Mouse (Mus musculus): ENCODE results near the gene B3galnt1. TPM values are rescaled to one million over a fixed set of nuclear protein-coding genes. Genes with fewer than 3 reads are reported as not detected.
A peak's percentile ranks its signal among the peaks of the same experiment; 100 is the strongest.

The B3galnt1 gene
- polyA plus RNA-seq, 1 experiment from 2014 or later = 103 TPM

- Histone ChIP-seq H3K27ac (ENCODE audit: low read length) (no peak overlapping the region), H3K9ac (replicated peaks; ENCODE audit: low read depth, low read length) (no peak overlapping the region), H3K4me3 (replicated peaks; ENCODE audit: low read length) (no peak overlapping the region), H3K36me3 (ENCODE audit: control insufficient read depth, insufficient read depth) (no peaks in the 10 kb centered on the region), H3K9me3 (ENCODE audit: control insufficient read depth, low read length) (no peaks in the 10 kb centered on the region), H3K4me2 (ENCODE audit: low read length) (no peak overlapping the region), H3K4me1 (replicated peaks; ENCODE audit: control insufficient read depth, insufficient read depth, low read length) (no peaks in the 10 kb centered on the region), H3K27me3 (replicated peaks; ENCODE audit: control insufficient read depth, insufficient read depth, low read length) (no peaks in the 10 kb centered on the region)
- 81% methylated on average over 1 of the region's 1 CpGs for WGBS
- no peak for ATAC-seq
Observed at GRCm38 (mm10) chr3:69606923-69607322, 8.2 kb upstream of the B3galnt1 start.

GRCm38 (mm10) chr3:69599166-69599500 is 373 bp upstream of the B3galnt1 start:
- 3% methylated on average over 5 of the region's 5 CpGs for WGBS
- H3K4me2 ChIP-seq (ENCODE audit: low read length) = peak overlapping the region; percentile 77
- H3K27ac ChIP-seq (ENCODE audit: low read length) = peak overlapping the region; percentile 76
- H3K36me3 ChIP-seq (ENCODE audit: control insufficient read depth, insufficient read depth) = no peaks in the 10 kb centered on the region
- H3K27me3 ChIP-seq (replicated peaks; ENCODE audit: control insufficient read depth, insufficient read depth, low read length) = no peaks in the 10 kb centered on the region
- peak overlapping the region; percentile 83 for H3K4me3 ChIP-seq (replicated peaks; ENCODE audit: low read length)
- H3K9me3 ChIP-seq (ENCODE audit: control insufficient read depth, low read length) = no peaks in the 10 kb centered on the region
- peak overlapping the region; percentile 93 for H3K9ac ChIP-seq (replicated peaks; ENCODE audit: low read depth, low read length)
- H3K4me1 ChIP-seq (replicated peaks; ENCODE audit: control insufficient read depth, insufficient read depth, low read length) = peaks cover 26% of the 10 kb centered on the region
- no peak; the same call in 1 of the 2 replicates for ATAC-seq

GRCm38 (mm10) chr3:69597816-69598215 is 944 bp downstream of the B3galnt1 start:
- peak overlapping the region; percentile 76 for H3K27ac ChIP-seq (ENCODE audit: low read length)
- ATAC-seq = 0 out of 2 replicates have a peak, but pooled peaks have one; percentile 2
- H3K4me3 ChIP-seq (replicated peaks; ENCODE audit: low read length) = peak overlapping the region; percentile 83
- peaks cover 26% of the 10 kb centered on the region for H3K4me1 ChIP-seq (replicated peaks; ENCODE audit: control insufficient read depth, insufficient read depth, low read length)
- H3K36me3 ChIP-seq (ENCODE audit: control insufficient read depth, insufficient read depth) = no peaks in the 10 kb centered on the region
- no peaks in the 10 kb centered on the region for H3K27me3 ChIP-seq (replicated peaks; ENCODE audit: control insufficient read depth, insufficient read depth, low read length)
- peak overlapping the region; percentile 93 for H3K9ac ChIP-seq (replicated peaks; ENCODE audit: low read depth, low read length)
- no peaks in the 10 kb centered on the region for H3K9me3 ChIP-seq (ENCODE audit: control insufficient read depth, low read length)
- 4% methylated on average over 7 of the region's 7 CpGs for WGBS
- peak overlapping the region; percentile 77 for H3K4me2 ChIP-seq (ENCODE audit: low read length)

- Histone ChIP-seq H3K36me3 (ENCODE audit: control insufficient read depth, insufficient read depth) (no peaks in the 10 kb centered on the region), H3K27me3 (replicated peaks; ENCODE audit: control insufficient read depth, insufficient read depth, low read length) (no peaks in the 10 kb centered on the region), H3K4me2 (ENCODE audit: low read length) (peak overlapping the region; percentile 77), H3K4me1 (replicated peaks; ENCODE audit: control insufficient read depth, insufficient read depth, low read length) (peaks cover 26% of the 10 kb centered on the region), H3K9ac (replicated peaks; ENCODE audit: low read depth, low read length) (peak overlapping the region; percentile 93; the same call in 1 of the 2 replicates), H3K27ac (ENCODE audit: low read length) (no peak overlapping the region), H3K9me3 (ENCODE audit: control insufficient read depth, low read length) (no peaks in the 10 kb centered on the region), H3K4me3 (replicated peaks; ENCODE audit: low read length) (peak overlapping the region; percentile 83)
- 85% methylated on average over 6 of the region's 6 CpGs for WGBS
- no peak for ATAC-seq
Observed at GRCm38 (mm10) chr3:69597211-69597610, 1.5 kb downstream of the B3galnt1 start.

GRCm38 (mm10) chr3:69596116-69596515 is 2.6 kb downstream of the B3galnt1 start:
- no peak for ATAC-seq
- peaks cover 26% of the 10 kb centered on the region for H3K4me1 ChIP-seq (replicated peaks; ENCODE audit: control insufficient read depth, insufficient read depth, low read length)
- no peaks in the 10 kb centered on the region for H3K9me3 ChIP-seq (ENCODE audit: control insufficient read depth, low read length)
- H3K4me2 ChIP-seq (ENCODE audit: low read length) = no peak overlapping the region
- H3K27ac ChIP-seq (ENCODE audit: low read length) = no peak overlapping the region
- WGBS = 92% methylated on average over 3 of the region's 3 CpGs
- no peaks in the 10 kb centered on the region for H3K36me3 ChIP-seq (ENCODE audit: control insufficient read depth, insufficient read depth)
- no peak overlapping the region for H3K4me3 ChIP-seq (replicated peaks; ENCODE audit: low read length)
- H3K27me3 ChIP-seq (replicated peaks; ENCODE audit: control insufficient read depth, insufficient read depth, low read length) = no peaks in the 10 kb centered on the region
- H3K9ac ChIP-seq (replicated peaks; ENCODE audit: low read depth, low read length) = no peak overlapping the region

- no peak overlapping the region for H3K4me3 ChIP-seq (replicated peaks; ENCODE audit: low read length)
- no peaks in the 10 kb centered on the region for H3K27me3 ChIP-seq (replicated peaks; ENCODE audit: control insufficient read depth, insufficient read depth, low read length)
- ATAC-seq = no peak
- no peak overlapping the region for H3K27ac ChIP-seq (ENCODE audit: low read length)
- no peaks in the 10 kb centered on the region for H3K9me3 ChIP-seq (ENCODE audit: control insufficient read depth, low read length)
- WGBS = 73% methylated on average over 9 of the region's 9 CpGs
- H3K4me2 ChIP-seq (ENCODE audit: low read length) = no peak overlapping the region
- peaks cover 26% of the 10 kb centered on the region for H3K4me1 ChIP-seq (replicated peaks; ENCODE audit: control insufficient read depth, insufficient read depth, low read length)
- no peaks in the 10 kb centered on the region for H3K36me3 ChIP-seq (ENCODE audit: control insufficient read depth, insufficient read depth)
- H3K9ac ChIP-seq (replicated peaks; ENCODE audit: low read depth, low read length) = no peak overlapping the region
Observed at GRCm38 (mm10) chr3:69594071-69594470, 4.7 kb downstream of the B3galnt1 start.

- Histone ChIP-seq H3K9me3 (ENCODE audit: control insufficient read depth, low read length) (no peaks in the 10 kb centered on the region), H3K36me3 (ENCODE audit: control insufficient read depth, insufficient read depth) (no peaks in the 10 kb centered on the region), H3K9ac (replicated peaks; ENCODE audit: low read depth, low read length) (no peak overlapping the region), H3K4me1 (replicated peaks; ENCODE audit: control insufficient read depth, insufficient read depth, low read length) (peaks cover 26% of the 10 kb centered on the region), H3K27me3 (replicated peaks; ENCODE audit: control insufficient read depth, insufficient read depth, low read length) (no peaks in the 10 kb centered on the region), H3K4me3 (replicated peaks; ENCODE audit: low read length) (no peak overlapping the region), H3K4me2 (ENCODE audit: low read length) (no peak overlapping the region), H3K27ac (ENCODE audit: low read length) (no peak overlapping the region)
- WGBS = 94% methylated on average over 8 of the region's 8 CpGs
- no peak for ATAC-seq
Observed at GRCm38 (mm10) chr3:69593426-69593825, 5.3 kb downstream of the B3galnt1 start.

GRCm38 (mm10) chr3:69588101-69588760 is 10.5 kb downstream of the B3galnt1 start:
- Histone ChIP-seq H3K9ac (replicated peaks; ENCODE audit: low read depth, low read length) (no peak overlapping the region), H3K4me2 (ENCODE audit: low read length) (no peak overlapping the region), H3K4me1 (replicated peaks; ENCODE audit: control insufficient read depth, insufficient read depth, low read length) (no peaks in the 10 kb centered on the region), H3K27me3 (replicated peaks; ENCODE audit: control insufficient read depth, insufficient read depth, low read length) (no peaks in the 10 kb centered on the region), H3K4me3 (replicated peaks; ENCODE audit: low read length) (no peak overlapping the region), H3K27ac (ENCODE audit: low read length) (no peak overlapping the region), H3K9me3 (ENCODE audit: control insufficient read depth, low read length) (no peaks in the 10 kb centered on the region), H3K36me3 (ENCODE audit: control insufficient read depth, insufficient read depth) (no peaks in the 10 kb centered on the region)
- ATAC-seq = no peak
- WGBS = 46% methylated on average over 10 of the region's 10 CpGs

- Histone ChIP-seq H3K27ac (ENCODE audit: low read length) (no peak overlapping the region), H3K4me3 (replicated peaks; ENCODE audit: low read length) (no peak overlapping the region), H3K36me3 (ENCODE audit: control insufficient read depth, insufficient read depth) (no peaks in the 10 kb centered on the region; the same call in 1 of the 2 replicates), H3K4me2 (ENCODE audit: low read length) (no peak overlapping the region), H3K27me3 (replicated peaks; ENCODE audit: control insufficient read depth, insufficient read depth, low read length) (no peaks in the 10 kb centered on the region), H3K9ac (replicated peaks; ENCODE audit: low read depth, low read length) (no peak overlapping the region), H3K9me3 (ENCODE audit: control insufficient read depth, low read length) (no peaks in the 10 kb centered on the region), H3K4me1 (replicated peaks; ENCODE audit: control insufficient read depth, insufficient read depth, low read length) (no peaks in the 10 kb centered on the region)
- ATAC-seq = no peak
- 97% methylated on average over 1 of the region's 1 CpGs for WGBS
Observed at GRCm38 (mm10) chr3:69583798-69584197, 15.0 kb downstream of the B3galnt1 start.

- Histone ChIP-seq H3K36me3 (ENCODE audit: control insufficient read depth, insufficient read depth) (peaks cover 11% of the 10 kb centered on the region), H3K9me3 (ENCODE audit: control insufficient read depth, low read length) (no peaks in the 10 kb centered on the region), H3K27ac (ENCODE audit: low read length) (no peak overlapping the region), H3K27me3 (replicated peaks; ENCODE audit: control insufficient read depth, insufficient read depth, low read length) (no peaks in the 10 kb centered on the region), H3K9ac (replicated peaks; ENCODE audit: low read depth, low read length) (no peak overlapping the region), H3K4me2 (ENCODE audit: low read length) (no peak overlapping the region), H3K4me1 (replicated peaks; ENCODE audit: control insufficient read depth, insufficient read depth, low read length) (no peaks in the 10 kb centered on the region), H3K4me3 (replicated peaks; ENCODE audit: low read length) (no peak overlapping the region)
- 96% methylated on average over 1 of the region's 1 CpGs for WGBS
- ATAC-seq = no peak
Observed at GRCm38 (mm10) chr3:69578791-69579190, 20.0 kb downstream of the B3galnt1 start.
